Mouse (Mus musculus) liver, embryonic 14.5 days (tissue): ENCODE data around the gene Metrn. TPM values are rescaled to one million over a fixed set of nuclear protein-coding genes. Genes with fewer than 3 reads are reported as not detected.
A peak's percentile ranks its signal among the peaks of the same experiment; 100 is the strongest.

Experiments used
- ATAC-seq: fragments of 200-750 bp; cut with Nextera tagmentation; 2 replicates; pipeline ENCODE4 v1.8.0; 2017; ENCODE audit warnings: moderate number of reproducible peaks, mild to moderate bottlenecking, moderate library complexity; ENCODE audit not compliant: insufficient read depth
- DNase-seq, 3 experiments: peaks; one replicate each; pipeline ENCODE4 v3.0.0-alpha.2; 2012 to 2013; ENCODE audit warnings: low read depth in 3 of 3, low spot score in 3 of 3
- H3K27ac ChIP-seq: fragments of 300-500 bp; sonication (generic); 2 replicates; pipeline ENCODE4 v1.5.1; 2014; ENCODE audit warnings: moderate library complexity, mild to moderate bottlenecking, control low read depth, inconsistent platforms
- H3K27me3 ChIP-seq: fragments of 300-500 bp; sonication (generic); 2 replicates; pipeline ENCODE4 v1.6.1; 2014; ENCODE audit warnings: mild to moderate bottlenecking, low read length, moderate library complexity; ENCODE audit not compliant: control insufficient read depth, insufficient read depth
- H3K36me3 ChIP-seq: fragments of 300-500 bp; sonication (generic); replicated peaks from 2 replicates; pipeline ENCODE4 v1.6.1; 2014; ENCODE audit warnings: low read depth; ENCODE audit not compliant: control insufficient read depth, insufficient read depth
- H3K4me1 ChIP-seq, 2 experiments: fragments of 200-500 bp in 1 of 2; fragments of 300-500 bp in 1 of 2; sonication (generic) in 1 of 2; replicated peaks; 2 replicates each; pipeline ENCODE4 v1.6.1; 2012 to 2014; ENCODE audit warnings: antibody characterized with exemption in 1 of 2, inconsistent platforms in 1 of 2, low read length in 1 of 2; ENCODE audit not compliant: control insufficient read depth in 2 of 2, insufficient read depth in 2 of 2
- H3K4me2 ChIP-seq: fragments of 300-500 bp; sonication (generic); 2 replicates; pipeline ENCODE4 v1.6.1; 2014; ENCODE audit warnings: low read depth, mild to moderate bottlenecking, control low read depth, moderate library complexity
- H3K4me3 ChIP-seq, 2 experiments: fragments of 200-500 bp in 1 of 2; fragments of 300-500 bp in 1 of 2; sonication (generic) in 1 of 2; 2 replicates each; pipeline ENCODE4 v1.5.1; 2012 to 2014; ENCODE audit warnings: low read depth in 2 of 2, low read length in 2 of 2, mild to moderate bottlenecking in 2 of 2, control low read depth in 1 of 2, inconsistent platforms in 1 of 2, moderate library complexity in 1 of 2; ENCODE audit not compliant: insufficient read depth in 1 of 2
- H3K9ac ChIP-seq: fragments of 300-500 bp; sonication (generic); replicated peaks from 2 replicates; pipeline ENCODE4 v1.6.1; 2014; ENCODE audit warnings: mild to moderate bottlenecking, control low read depth, moderate library complexity
- H3K9me3 ChIP-seq: fragments of 300-500 bp; sonication (generic); 2 replicates; pipeline ENCODE4 v1.6.1; 2016; ENCODE audit warnings: low read length, mixed read lengths; ENCODE audit not compliant: control insufficient read depth
- CTCF ChIP-seq: IDR thresholded peaks from 2 replicates; pipeline ENCODE4 v1.5.1; 2016; ENCODE audit warnings: antibody characterized with exemption, low read depth, control low read depth
- EP300 ChIP-seq: IDR thresholded peaks from 2 replicates; pipeline ENCODE4 v1.6.1; 2016; ENCODE audit warnings: antibody characterized with exemption, low read depth
- WGBS: fragments of 180-500 bp; shearing (Covaris S2); extraction: QIAGEN DNeasy Blood & Tissue Kit; methylation state at CpG from one replicate; pipeline ENCODE4 v1.1.7; 2014; ENCODE audit not compliant: insufficient replicate concordance; 5-methylcytosine and 5-hydroxymethylcytosine counted together
- polyA plus RNA-seq, 2 experiments: library from polyadenylated mRNA; depleted of rRNA in 1 of 2; stranded (reverse) in 1 of 2; unstranded in 1 of 2; fragments of >200 nt; fragmentation: Nextera tagmentation in 1 of 2; extraction: Ambion mirVana in 1 of 2; gene quantifications; 2 replicates each; pipeline versions ENCODE4 v1.2.1 to v1.2.3; 2012 to 2014

The Metrn gene
- polyA plus RNA-seq, 2 experiments = 4.1 to 20.3 TPM

DNA sequence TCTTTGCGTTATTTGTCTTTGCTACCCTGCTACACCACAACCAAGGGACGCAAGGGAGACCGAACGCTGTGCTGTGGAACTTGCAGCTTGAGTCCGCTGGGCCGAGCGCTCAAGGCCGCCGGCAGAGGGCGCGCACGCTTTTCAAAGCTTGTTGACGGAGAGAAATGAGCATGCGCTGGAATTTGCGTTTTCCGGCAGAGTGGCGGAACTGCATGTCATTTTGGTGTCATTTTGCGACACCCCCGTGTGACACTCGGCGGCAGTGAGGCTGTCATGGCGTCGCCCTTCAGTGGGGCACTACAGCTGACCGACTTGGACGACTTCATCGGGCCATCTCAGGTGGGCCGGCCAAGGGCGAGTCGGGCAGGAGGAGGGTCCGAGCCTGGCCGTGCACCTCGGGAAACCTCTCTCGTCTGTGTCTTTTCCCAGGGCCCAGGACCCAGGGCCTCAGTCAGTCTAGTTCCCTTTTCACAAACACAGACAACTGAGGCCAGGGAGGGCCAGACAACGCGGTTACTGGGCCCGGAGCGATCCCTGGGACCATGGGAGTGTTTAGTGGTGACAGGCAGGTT lies 23.3 kb downstream of the Metrn start, which contains the start of gene Narfl:
Narfl (plus strand) TSS at position 228 of the 572 bp plus-strand sequence.
- H3K4me2 ChIP-seq = peak within 1 kb of the TSS; percentile 65
- H3K9me3 ChIP-seq = no peaks in the 10 kb centered on the region
- H3K36me3 ChIP-seq = peaks cover 2% of the 10 kb centered on the region; the same call in 1 of the 2 replicates
- H3K4me1 ChIP-seq = peaks cover 3 to 7% of the 10 kb centered on the region in 2 experiments
- H3K27me3 ChIP-seq = peaks cover 2% of the 10 kb centered on the region; the same call in 1 of the 2 replicates
- WGBS = 0% methylated on average over 37 of the region's 37 CpGs
- peak within 1 kb of the TSS; percentile 88 for H3K9ac ChIP-seq
- ATAC-seq = peak; percentile 87
- peak within 1 kb of the TSS; percentile 58 to 82 for H3K4me3 ChIP-seq
- TF ChIP-seq CTCF = peak; percentile 99
- TF ChIP-seq EP300 = no peak
- H3K27ac ChIP-seq = no peak within 1 kb of the TSS
- peak; percentile 95 to 96 (median 95) for DNase-seq

DNA sequence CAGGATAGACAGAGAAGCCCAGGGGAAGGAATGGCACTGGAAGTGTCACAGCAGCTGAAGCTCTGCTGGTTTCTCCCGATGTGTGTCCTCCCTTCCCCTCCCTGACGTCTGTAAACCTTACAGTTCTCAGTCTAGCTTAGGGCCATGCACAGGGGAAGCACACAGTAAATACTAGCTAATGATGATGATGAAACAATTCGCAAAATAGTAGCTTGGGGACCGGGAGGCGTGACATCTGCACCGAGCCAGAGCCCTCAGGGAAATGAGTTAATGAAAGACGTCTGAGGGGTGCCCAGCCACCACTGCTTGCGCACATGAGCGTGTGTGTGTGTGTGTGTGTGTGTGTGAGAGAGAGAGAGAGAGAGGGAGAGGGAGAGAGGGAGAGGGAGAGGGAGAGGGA lies 27.6 kb downstream of the Metrn start:
- no peaks in the 10 kb centered on the region for H3K36me3 ChIP-seq
- H3K4me1 ChIP-seq = peaks cover 1 to 3% of the 10 kb centered on the region in 2 experiments
- peaks cover 3% of the 10 kb centered on the region; the same call in 1 of the 2 replicates for H3K27me3 ChIP-seq
- H3K9ac ChIP-seq = no peak overlapping the region
- no peak for TF ChIP-seq EP300
- no peak for TF ChIP-seq CTCF
- H3K9me3 ChIP-seq = no peaks in the 10 kb centered on the region
- ATAC-seq (no peak), DNase-seq (no peak)
- H3K4me2 ChIP-seq = no peak overlapping the region
- H3K27ac ChIP-seq = no peak overlapping the region
- no peak overlapping the region for H3K4me3 ChIP-seq
- WGBS = 39% methylated on average over 9 of the region's 9 CpGs

DNA sequence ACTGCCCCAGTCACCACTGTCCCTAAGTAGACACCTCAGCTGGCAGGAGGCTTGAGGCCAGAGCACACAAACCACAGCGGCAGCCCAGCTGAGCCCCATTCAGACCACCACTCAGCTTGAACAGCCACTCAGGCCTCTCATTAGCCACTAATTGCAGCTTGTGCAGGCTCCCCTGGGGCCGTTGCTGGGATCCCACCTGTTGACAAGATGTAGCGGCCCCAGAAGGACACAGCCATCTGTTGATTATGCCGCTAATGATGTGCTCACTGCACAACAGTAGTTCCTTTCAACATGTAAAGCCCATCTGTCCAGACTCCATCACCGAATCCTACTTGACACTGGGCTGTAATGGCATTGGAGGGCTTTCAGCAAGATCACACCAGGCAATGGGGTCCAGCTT lies 31.1 kb downstream of the Metrn start:
- Histone ChIP-seq H3K4me1 (no peaks in the 10 kb centered on the region), H3K9me3 (no peaks in the 10 kb centered on the region), H3K9ac (no peak overlapping the region), H3K4me2 (no peak overlapping the region), H3K36me3 (no peaks in the 10 kb centered on the region), H3K4me3 (no peak overlapping the region), H3K27me3 (peaks cover 3% of the 10 kb centered on the region; the same call in 1 of the 2 replicates), H3K27ac (no peak overlapping the region)
- DNase-seq (no peak), ATAC-seq (no peak)
- no peak for TF ChIP-seq EP300
- WGBS = 57% methylated on average over 5 of the region's 5 CpGs

DNA sequence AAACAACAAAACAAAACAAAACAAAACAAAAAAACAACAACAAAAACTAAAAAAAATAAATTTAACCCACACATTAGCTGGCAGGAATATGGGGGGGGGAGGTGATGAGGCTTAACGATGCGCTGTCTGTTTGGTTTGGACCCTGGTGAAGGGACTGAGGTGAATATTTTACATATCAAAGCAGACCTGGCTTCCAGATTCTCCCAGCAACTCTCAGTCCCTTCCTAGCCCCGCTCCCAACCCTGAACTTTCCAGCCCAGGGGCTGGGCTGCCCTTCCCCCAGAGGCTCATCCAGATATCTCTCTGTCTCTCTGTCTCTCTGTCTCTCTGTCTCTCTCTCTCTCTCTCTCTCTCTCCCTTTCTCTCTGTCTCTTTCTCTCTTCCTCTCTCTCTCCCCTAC lies 34.3 kb downstream of the Metrn start:
- Histone ChIP-seq H3K4me3 (no peak overlapping the region), H3K36me3 (no peaks in the 10 kb centered on the region), H3K27me3 (no peaks in the 10 kb centered on the region), H3K27ac (no peak overlapping the region), H3K9me3 (no peaks in the 10 kb centered on the region), H3K4me2 (no peak overlapping the region), H3K9ac (no peak overlapping the region), H3K4me1 (no peaks in the 10 kb centered on the region)
- ATAC-seq (no peak), DNase-seq (no peak)
- TF ChIP-seq CTCF (no peak), EP300 (no peak)
- 9% methylated on average over 3 of the region's 3 CpGs for WGBS

DNA sequence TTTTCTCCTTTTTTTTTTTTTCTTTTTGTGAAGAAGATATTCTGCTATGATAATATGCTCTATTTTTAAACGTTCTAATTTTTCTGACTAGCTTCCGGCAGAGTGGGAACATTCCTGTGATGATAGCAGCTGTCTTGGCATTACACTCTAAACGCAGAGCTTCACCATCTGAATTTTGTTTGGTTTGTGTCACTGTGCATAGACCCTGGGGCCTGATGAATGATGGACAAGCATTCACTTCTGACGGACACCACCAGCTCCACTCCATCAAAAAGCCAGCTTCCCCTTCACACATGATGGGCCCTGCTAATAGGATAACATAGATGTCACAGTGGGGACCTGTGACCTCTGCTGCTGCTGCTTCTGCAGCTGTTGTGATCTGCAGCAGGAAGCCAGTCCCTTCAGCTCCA lies 35.4 kb downstream of the Metrn start:
- Histone ChIP-seq H3K27me3 (no peaks in the 10 kb centered on the region), H3K4me1 (no peaks in the 10 kb centered on the region), H3K4me3 (no peak overlapping the region), H3K27ac (no peak overlapping the region), H3K9me3 (no peaks in the 10 kb centered on the region), H3K9ac (no peak overlapping the region), H3K36me3 (no peaks in the 10 kb centered on the region), H3K4me2 (no peak overlapping the region)
- 50% methylated on average over 4 of the region's 4 CpGs for WGBS
- DNase-seq = no peak
- no peak for ATAC-seq
- TF ChIP-seq CTCF (no peak), EP300 (no peak)
